Mouse (Mus musculus) stomach, postnatal 0 days (tissue): ENCODE measurements around the gene Fbxl20. TPM values are rescaled to one million over a fixed set of nuclear protein-coding genes. Genes with fewer than 3 reads are reported as not detected.
A peak's percentile ranks its signal among the peaks of the same experiment; 100 is the strongest.

Source experiments
- ATAC-seq: fragments of 200-750 bp; cut with Nextera tagmentation; 2 replicates; pipeline ENCODE4 v1.8.0; 2017; ENCODE audit not compliant: low FRiP score, low TSS enrichment
- DNase-seq: peaks from one replicate; pipeline ENCODE4 v3.0.0-alpha.2; 2016; ENCODE audit warnings: low spot score
- H3K27ac ChIP-seq: fragments of 300-500 bp; sonication (generic); replicated peaks from 2 replicates; pipeline ENCODE4 v1.5.1; 2014; ENCODE audit warnings: mild to moderate bottlenecking, control low read depth
- H3K27me3 ChIP-seq: fragments of 300-500 bp; sonication (generic); 2 replicates; pipeline ENCODE4 v1.6.1; 2014; ENCODE audit warnings: low read length; ENCODE audit not compliant: control insufficient read depth, insufficient read depth
- H3K36me3 ChIP-seq: fragments of 300-500 bp; sonication (generic); 2 replicates; pipeline ENCODE4 v1.6.1; 2014; ENCODE audit warnings: low read length, mixed read lengths; ENCODE audit not compliant: control insufficient read depth, insufficient read depth
- H3K4me1 ChIP-seq: fragments of 300-500 bp; sonication (generic); replicated peaks from 2 replicates; pipeline ENCODE4 v1.6.1; 2014; ENCODE audit warnings: antibody characterized with exemption; ENCODE audit not compliant: control insufficient read depth, insufficient read depth
- H3K4me2 ChIP-seq: fragments of 300-500 bp; sonication (generic); replicated peaks from 2 replicates; pipeline ENCODE4 v1.6.1; 2014; ENCODE audit warnings: low read depth, mild to moderate bottlenecking, control low read depth, moderate library complexity
- H3K4me3 ChIP-seq: fragments of 300-500 bp; sonication (generic); 2 replicates; pipeline ENCODE4 v1.5.1; 2014; ENCODE audit warnings: low read depth, low read length, control low read depth
- H3K9ac ChIP-seq: fragments of 300-500 bp; sonication (generic); 2 replicates; pipeline ENCODE4 v1.6.1; 2014; ENCODE audit warnings: mild to moderate bottlenecking, low read length, control low read depth, mixed read lengths
- H3K9me3 ChIP-seq: fragments of 300-500 bp; sonication (generic); 2 replicates; pipeline ENCODE4 v1.6.1; 2016; ENCODE audit warnings: low read length; ENCODE audit not compliant: control insufficient read depth
- CTCF ChIP-seq: IDR thresholded peaks from 2 replicates; pipeline ENCODE4 v1.5.1; 2016; ENCODE audit warnings: antibody characterized with exemption, low read depth, mild to moderate bottlenecking, moderate library complexity
- EP300 ChIP-seq: optimal IDR thresholded peaks from 2 replicates; pipeline ENCODE3; 2016; ENCODE audit warnings: antibody characterized with exemption
- WGBS: fragments of 180-500 bp; shearing (Covaris S2); extraction: QIAGEN DNeasy Blood & Tissue Kit; methylation state at CpG from one replicate; pipeline ENCODE4 v1.1.7; 2014; 5-methylcytosine and 5-hydroxymethylcytosine counted together
- polyA plus RNA-seq: library from polyadenylated mRNA; unstranded; fragments of >200 nt; fragmentation: Nextera tagmentation; extraction: Ambion mirVana; gene quantifications from 2 replicates; pipeline ENCODE4 v1.2.1, GENCODE M21; 2015

The Fbxl20 gene
- polyA plus RNA-seq, 1 experiment from 2014 or later: 11.7 TPM

GRCm38 (mm10) chr11:98113504-98113903, 36.7 kb downstream of the Fbxl20 start:
- H3K9me3 ChIP-seq: no peaks in the 10 kb centered on the region
- DNase-seq (no peak), ATAC-seq (no peak)
- peaks cover 14% of the 10 kb centered on the region for H3K36me3 ChIP-seq
- 55% methylated on average over 4 of the region's 4 CpGs for WGBS
- no peak overlapping the region for H3K4me2 ChIP-seq
- no peaks in the 10 kb centered on the region for H3K27me3 ChIP-seq
- no peak overlapping the region for H3K9ac ChIP-seq
- H3K27ac ChIP-seq: no peak overlapping the region
- TF ChIP-seq CTCF (no peak), EP300 (no peak)
- no peaks in the 10 kb centered on the region for H3K4me1 ChIP-seq
- no peak overlapping the region for H3K4me3 ChIP-seq

GRCm38 (mm10) chr11:98109706-98110105, 40.5 kb downstream of the Fbxl20 start:
- ATAC-seq: no peak
- Histone ChIP-seq H3K4me3 (no peak overlapping the region), H3K9me3 (no peaks in the 10 kb centered on the region), H3K4me2 (no peak overlapping the region), H3K27me3 (no peaks in the 10 kb centered on the region), H3K27ac (no peak overlapping the region), H3K36me3 (peaks cover 24% of the 10 kb centered on the region), H3K4me1 (no peaks in the 10 kb centered on the region), H3K9ac (no peak overlapping the region)
- TF ChIP-seq EP300 (no peak), CTCF (no peak)
- no peak for DNase-seq
- 84% methylated on average over 5 of the region's 5 CpGs for WGBS

- Histone ChIP-seq H3K27ac (no peak overlapping the region), H3K27me3 (no peaks in the 10 kb centered on the region), H3K4me2 (no peak overlapping the region), H3K4me3 (no peak overlapping the region), H3K36me3 (peaks cover 20% of the 10 kb centered on the region; the same call in 1 of the 2 replicates), H3K9ac (no peak overlapping the region), H3K4me1 (no peaks in the 10 kb centered on the region), H3K9me3 (no peaks in the 10 kb centered on the region)
- TF ChIP-seq EP300 (no peak), CTCF (no peak)
- WGBS: 94% methylated on average over 3 of the region's 3 CpGs
- ATAC-seq: no peak
- DNase-seq: no peak
These were observed 48.9 kb downstream of the Fbxl20 start for GRCm38 (mm10) chr11:98101332-98101731.

- no peak overlapping the region for H3K4me2 ChIP-seq
- 89% methylated on average over 9 of the region's 9 CpGs for WGBS
- no peak for DNase-seq
- no peak for ATAC-seq
- peaks cover 21% of the 10 kb centered on the region for H3K36me3 ChIP-seq
- 0 out of 2 replicates have a peak overlapping the region, but pooled peaks have one; percentile 8 for H3K27ac ChIP-seq
- TF ChIP-seq CTCF (no peak), EP300 (no peak)
- H3K9ac ChIP-seq: no peak overlapping the region
- no peak overlapping the region for H3K4me3 ChIP-seq
- no peaks in the 10 kb centered on the region for H3K4me1 ChIP-seq
- no peaks in the 10 kb centered on the region for H3K9me3 ChIP-seq
- no peaks in the 10 kb centered on the region for H3K27me3 ChIP-seq
These were observed 59.6 kb downstream of the Fbxl20 start for GRCm38 (mm10) chr11:98090583-98090982.

- H3K9me3 ChIP-seq: no peaks in the 10 kb centered on the region
- ATAC-seq: peak; percentile 59
- H3K4me2 ChIP-seq: no peak overlapping the region
- WGBS: 35% methylated on average over 7 of the region's 7 CpGs
- H3K9ac ChIP-seq: no peak overlapping the region
- peaks cover 20% of the 10 kb centered on the region for H3K36me3 ChIP-seq
- no peak for TF ChIP-seq CTCF
- no peak for TF ChIP-seq EP300
- DNase-seq: peak; percentile 69
- no peaks in the 10 kb centered on the region for H3K27me3 ChIP-seq
- no peaks in the 10 kb centered on the region for H3K4me1 ChIP-seq
- H3K4me3 ChIP-seq: no peak overlapping the region
- no peak overlapping the region for H3K27ac ChIP-seq
These were observed 62.0 kb downstream of the Fbxl20 start for GRCm38 (mm10) chr11:98088224-98088623.

- H3K9ac ChIP-seq: no peak overlapping the region
- H3K4me3 ChIP-seq: no peak overlapping the region
- DNase-seq: no peak
- no peaks in the 10 kb centered on the region for H3K4me1 ChIP-seq
- WGBS: 70% methylated on average over 7 of the region's 7 CpGs
- no peak for ATAC-seq
- H3K9me3 ChIP-seq: no peaks in the 10 kb centered on the region
- no peak overlapping the region for H3K4me2 ChIP-seq
- no peak for TF ChIP-seq EP300
- TF ChIP-seq CTCF: peak; percentile 51
- no peak overlapping the region for H3K27ac ChIP-seq
- H3K27me3 ChIP-seq: no peaks in the 10 kb centered on the region
- peaks cover 11% of the 10 kb centered on the region for H3K36me3 ChIP-seq
These were observed 63.6 kb downstream of the Fbxl20 start for GRCm38 (mm10) chr11:98086574-98086973.
